Mouse (Mus musculus) midbrain, embryonic 10.5 days (tissue): ENCODE results near the gene Phlpp2. TPM values are rescaled to one million over a fixed set of nuclear protein-coding genes. Genes with fewer than 3 reads are reported as not detected.

Experiments used
- DNase-seq: peaks from one replicate; pipeline ENCODE4 v3.0.0-alpha.2; 2017; ENCODE audit warnings: low spot score
- H3K27ac ChIP-seq: fragments of 300-500 bp; sonication (generic); replicated peaks from 2 replicates; pipeline ENCODE4 v1.5.1; 2016; ENCODE audit warnings: mild to moderate bottlenecking
- H3K27me3 ChIP-seq: fragments of 300-500 bp; sonication (generic); 2 replicates; pipeline ENCODE4 v1.6.1; 2016; ENCODE audit warnings: low read depth, mild to moderate bottlenecking; ENCODE audit not compliant: poor library complexity, severe bottlenecking
- H3K36me3 ChIP-seq: fragments of 300-500 bp; sonication (generic); 2 replicates; pipeline ENCODE4 v1.6.1; 2016; ENCODE audit warnings: mild to moderate bottlenecking, moderate library complexity
- H3K4me1 ChIP-seq: fragments of 300-500 bp; sonication (generic); 2 replicates; pipeline ENCODE4 v1.6.1; 2016
- H3K4me3 ChIP-seq: fragments of 300-500 bp; sonication (generic); 2 replicates; pipeline ENCODE4 v1.5.1; 2016; ENCODE audit warnings: mild to moderate bottlenecking, moderate library complexity
- H3K9me3 ChIP-seq: fragments of 300-500 bp; sonication (generic); replicated peaks from 2 replicates; pipeline ENCODE4 v1.6.1; 2016; ENCODE audit warnings: mild to moderate bottlenecking
- WGBS: fragments of 180-500 bp; shearing (Covaris S2); methylation state at CpG from one replicate; pipeline ENCODE4 v1.1.7; 2016; 5-methylcytosine and 5-hydroxymethylcytosine counted together
- polyA plus RNA-seq: library from polyadenylated mRNA; unstranded; fragments of >200 nt; fragmentation: Nextera tagmentation; extraction: Ambion mirVana; gene quantifications from 2 replicates; pipeline ENCODE4 v1.2.1, GENCODE M21; 2016

The Phlpp2 gene
- polyA plus RNA-seq, result 2.4 and 2.9 TPM in 2 replicates

DNA sequence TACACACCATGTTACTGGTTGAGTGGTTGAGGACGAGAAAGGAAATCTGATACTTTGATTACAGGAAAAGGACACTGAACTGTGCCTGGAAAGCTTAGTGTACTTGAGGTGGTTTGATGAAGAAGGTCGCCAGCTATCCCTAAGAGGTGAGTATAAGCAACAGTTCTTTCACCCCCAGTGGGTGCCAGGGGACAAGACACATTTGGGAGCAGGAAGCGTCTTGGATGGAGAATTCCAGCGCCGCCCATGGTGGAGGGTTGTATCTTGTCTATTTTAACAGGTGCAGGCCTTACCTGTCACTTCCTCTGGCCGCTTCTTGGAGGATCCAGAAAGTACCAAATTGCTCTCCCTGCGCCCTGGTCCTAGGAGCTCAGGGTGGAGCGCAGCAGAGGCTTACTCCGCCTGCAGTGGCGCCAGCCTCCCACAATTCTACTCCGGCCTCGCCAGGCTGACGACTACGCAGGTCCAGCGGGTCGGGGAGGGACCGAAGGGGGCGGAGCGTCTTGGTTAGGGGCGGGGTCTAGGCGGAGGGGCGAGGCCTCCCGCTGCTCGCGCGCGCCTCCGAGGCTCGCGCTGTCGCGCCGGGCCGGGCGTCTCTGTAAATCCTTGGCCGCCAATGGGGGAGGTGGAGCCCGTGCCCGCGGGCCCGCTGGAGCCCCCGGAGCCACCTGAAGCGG is at the start of gene Phlpp2:
TSS of gene Phlpp2 (plus strand) at position 540 of the 677 bp plus-strand sequence.
- H3K36me3 ChIP-seq, result peaks cover 38% of the 10 kb centered on the region
- 1% methylated on average over 42 of the region's 42 CpGs for WGBS
- DNase-seq, result peak; percentile 96
- H3K4me3 ChIP-seq, result peak within 1 kb of the TSS; percentile 97
- H3K27me3 ChIP-seq, result no peaks in the 10 kb centered on the region
- peak within 1 kb of the TSS; percentile 97 for H3K27ac ChIP-seq
- peaks cover 26% of the 10 kb centered on the region for H3K4me1 ChIP-seq
- no peaks in the 10 kb centered on the region for H3K9me3 ChIP-seq

DNA sequence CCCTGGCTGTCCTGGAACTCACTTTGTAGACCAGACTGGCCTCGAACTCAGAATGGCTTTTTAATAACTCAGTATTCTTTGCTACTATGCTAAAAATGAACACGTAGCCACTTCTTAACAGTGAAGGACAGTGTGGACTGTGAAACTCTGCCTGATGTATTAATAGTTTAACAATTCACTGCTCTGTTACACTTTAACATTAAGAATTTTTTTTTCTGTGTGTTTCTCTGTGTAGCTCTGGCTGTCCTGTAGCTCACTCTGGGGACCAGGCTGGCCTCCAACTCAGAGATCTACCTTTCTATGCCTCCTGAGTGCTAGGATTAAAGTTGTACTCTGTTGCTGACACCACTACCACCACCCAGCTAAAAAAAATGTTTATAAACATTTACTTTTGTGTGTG is 44.8 kb upstream of the Phlpp2 start:
- 96% methylated on average over 2 of the region's 2 CpGs for WGBS

DNA sequence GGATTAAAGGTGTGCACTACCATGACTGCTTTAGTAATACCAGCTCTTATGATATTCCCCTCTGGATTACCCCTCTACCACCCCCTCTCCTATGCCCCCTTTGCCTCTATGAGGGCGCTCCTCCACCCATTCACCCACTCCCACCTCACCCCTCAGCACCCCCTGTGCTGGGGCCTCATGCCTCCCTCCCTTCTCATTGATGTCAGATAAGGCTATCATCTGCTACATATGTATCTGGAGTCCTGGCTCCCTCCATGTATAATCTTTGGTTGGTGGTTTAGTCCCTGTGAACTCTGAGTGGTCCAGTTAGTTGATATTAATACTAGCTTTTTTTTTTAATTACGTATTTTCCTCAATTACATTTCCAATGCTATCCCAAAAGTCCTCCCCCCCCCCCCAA is 28.5 kb upstream of the Phlpp2 start:
- H3K4me1 ChIP-seq, result no peaks in the 10 kb centered on the region
- peaks cover 87% of the 10 kb centered on the region for H3K36me3 ChIP-seq
- DNase-seq, result no peak
- no peak overlapping the region for H3K4me3 ChIP-seq
- 98% methylated on average over 2 of the region's 2 CpGs for WGBS
- H3K9me3 ChIP-seq, result no peaks in the 10 kb centered on the region
- no peak overlapping the region for H3K27ac ChIP-seq
- H3K27me3 ChIP-seq, result no peaks in the 10 kb centered on the region

More for the DNA sequence above, 44.8 kb upstream of the Phlpp2 start:
- H3K9me3 ChIP-seq, result no peaks in the 10 kb centered on the region
- peaks cover 16% of the 10 kb centered on the region for H3K36me3 ChIP-seq
- H3K27me3 ChIP-seq, result no peaks in the 10 kb centered on the region
- no peak overlapping the region for H3K27ac ChIP-seq
- H3K4me3 ChIP-seq, result no peak overlapping the region
- H3K4me1 ChIP-seq, result no peaks in the 10 kb centered on the region
- no peak for DNase-seq

DNA sequence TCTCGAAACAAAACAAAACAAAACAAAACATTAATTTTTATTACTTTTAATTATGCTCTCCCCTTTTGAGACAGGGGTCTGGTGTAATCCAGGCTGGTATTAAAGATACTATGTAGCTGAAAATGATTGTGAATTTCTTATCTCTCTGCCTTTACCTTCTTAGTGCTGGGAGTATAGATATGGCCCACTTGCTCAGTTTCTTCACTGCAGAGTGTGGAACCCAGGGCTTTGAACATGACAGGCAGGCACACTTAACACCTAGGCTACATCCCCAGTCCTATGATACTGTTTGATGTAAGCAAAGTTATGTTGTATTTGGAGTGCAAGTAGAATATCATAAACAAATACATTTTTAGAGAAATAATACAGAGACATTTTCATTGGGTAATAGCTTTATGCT is 25.9 kb upstream of the Phlpp2 start:
- 94% methylated on average over 1 of the region's 1 CpGs for WGBS
- no peak overlapping the region for H3K4me3 ChIP-seq
- H3K36me3 ChIP-seq, result peaks cover 87% of the 10 kb centered on the region
- DNase-seq, result no peak
- H3K27ac ChIP-seq, result no peak overlapping the region
- H3K4me1 ChIP-seq, result no peaks in the 10 kb centered on the region
- no peaks in the 10 kb centered on the region for H3K9me3 ChIP-seq
- H3K27me3 ChIP-seq, result no peaks in the 10 kb centered on the region

DNA sequence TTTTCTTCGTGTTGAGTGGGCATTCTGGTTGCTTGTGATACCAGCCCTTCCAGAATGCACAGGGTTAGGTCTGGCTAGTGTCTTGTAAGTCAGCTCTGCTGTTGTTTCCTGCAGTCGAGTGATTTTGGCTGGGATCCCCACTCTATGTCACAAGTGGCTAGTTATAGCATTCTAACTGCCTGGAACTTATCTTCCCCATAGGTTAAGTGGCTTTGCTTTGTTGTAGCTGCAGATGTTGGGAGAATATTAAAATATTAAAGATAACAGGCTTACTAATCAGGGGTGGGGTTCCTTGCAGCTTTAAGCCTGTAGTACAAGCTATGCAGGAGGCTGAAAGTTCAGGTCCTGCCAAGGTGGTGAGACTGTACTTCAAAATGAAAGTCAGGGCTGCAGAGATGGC is 20.5 kb upstream of the Phlpp2 start:
- Histone ChIP-seq H3K4me3 (no peak overlapping the region), H3K9me3 (no peaks in the 10 kb centered on the region), H3K4me1 (no peaks in the 10 kb centered on the region), H3K27ac (no peak overlapping the region), H3K27me3 (no peaks in the 10 kb centered on the region), H3K36me3 (peaks cover 91% of the 10 kb centered on the region)
- WGBS, result 91% methylated on average over 2 of the region's 2 CpGs
- DNase-seq, result no peak

DNA sequence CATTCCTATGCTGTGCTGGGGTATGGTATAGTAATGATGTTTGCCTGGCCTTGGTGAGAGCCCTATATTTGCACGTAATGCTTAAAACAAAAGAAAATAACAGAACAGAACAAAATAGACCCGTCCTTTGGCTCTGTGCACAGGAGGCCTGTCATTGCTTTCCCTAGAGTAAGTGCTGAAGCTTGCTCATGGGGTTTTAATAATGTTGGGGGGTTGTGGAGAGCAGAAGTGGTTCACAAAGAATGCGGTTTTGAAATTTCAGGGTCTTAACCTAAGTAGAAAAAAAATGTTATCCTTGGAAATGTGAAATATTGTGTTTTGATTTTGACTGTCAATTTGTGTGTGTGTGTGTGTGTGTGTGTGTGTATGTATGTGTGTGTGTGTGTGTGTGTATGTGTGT is 19.4 kb upstream of the Phlpp2 start:
- DNase-seq, result no peak

DNA sequence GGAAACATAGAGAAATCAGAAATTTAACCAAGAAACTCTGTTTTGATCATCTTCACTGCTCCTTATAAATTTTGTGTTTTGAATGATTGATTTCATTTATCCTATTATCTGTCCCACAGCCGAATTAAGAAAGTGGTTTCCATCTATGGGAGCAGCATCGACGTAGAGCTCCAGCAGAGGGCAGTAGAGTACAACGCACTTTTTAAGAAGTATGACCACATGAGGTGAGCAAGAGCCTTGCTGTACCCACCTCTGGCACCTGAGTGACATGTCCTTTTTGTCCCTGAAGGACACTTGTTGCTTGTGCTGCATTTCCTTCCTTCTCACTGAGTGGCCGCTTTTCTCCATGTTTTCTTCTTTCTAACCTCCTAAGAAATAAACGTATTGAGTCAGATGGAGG is 14.9 kb upstream of the Phlpp2 start:
- 53% methylated on average over 6 of the region's 6 CpGs for WGBS
- peaks cover 79% of the 10 kb centered on the region for H3K36me3 ChIP-seq
- H3K9me3 ChIP-seq, result no peaks in the 10 kb centered on the region
- no peaks in the 10 kb centered on the region for H3K27me3 ChIP-seq
- H3K27ac ChIP-seq, result no peak overlapping the region
- no peak overlapping the region for H3K4me3 ChIP-seq
- peaks cover 6% of the 10 kb centered on the region for H3K4me1 ChIP-seq
- peak; percentile 28 for DNase-seq

More for the DNA sequence above, 19.4 kb upstream of the Phlpp2 start:
- no peak overlapping the region for H3K4me3 ChIP-seq
- peaks cover 87% of the 10 kb centered on the region for H3K36me3 ChIP-seq
- H3K9me3 ChIP-seq, result no peaks in the 10 kb centered on the region
- 90% methylated on average over 3 of the region's 3 CpGs for WGBS
- H3K27ac ChIP-seq, result no peak overlapping the region
- no peaks in the 10 kb centered on the region for H3K4me1 ChIP-seq
- H3K27me3 ChIP-seq, result no peaks in the 10 kb centered on the region

DNA sequence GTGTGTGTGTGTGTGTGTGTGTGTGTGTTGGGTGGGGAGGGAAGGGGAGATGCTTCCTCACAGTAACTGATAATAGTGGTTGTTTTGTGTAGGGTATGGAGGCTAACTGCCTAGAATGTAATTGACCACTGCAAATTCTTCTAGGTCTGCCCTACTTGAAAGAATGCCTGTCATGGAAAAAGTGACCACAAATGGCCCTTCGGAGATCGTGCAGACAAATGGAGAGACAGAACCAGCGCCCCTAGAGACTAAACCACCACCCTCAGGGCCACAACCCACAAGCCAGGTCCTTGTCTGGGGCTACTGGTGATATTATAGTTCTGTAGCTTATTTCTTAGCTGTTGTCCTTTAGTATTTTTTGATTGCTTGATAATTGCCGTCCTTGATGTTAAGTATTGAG is 13.8 kb upstream of the Phlpp2 start:
- Histone ChIP-seq H3K27ac (no peak overlapping the region), H3K27me3 (no peaks in the 10 kb centered on the region), H3K36me3 (peaks cover 80% of the 10 kb centered on the region), H3K4me3 (no peak overlapping the region), H3K4me1 (peaks cover 9% of the 10 kb centered on the region), H3K9me3 (no peaks in the 10 kb centered on the region)
- DNase-seq, result no peak
- 93% methylated on average over 4 of the region's 4 CpGs for WGBS

DNA sequence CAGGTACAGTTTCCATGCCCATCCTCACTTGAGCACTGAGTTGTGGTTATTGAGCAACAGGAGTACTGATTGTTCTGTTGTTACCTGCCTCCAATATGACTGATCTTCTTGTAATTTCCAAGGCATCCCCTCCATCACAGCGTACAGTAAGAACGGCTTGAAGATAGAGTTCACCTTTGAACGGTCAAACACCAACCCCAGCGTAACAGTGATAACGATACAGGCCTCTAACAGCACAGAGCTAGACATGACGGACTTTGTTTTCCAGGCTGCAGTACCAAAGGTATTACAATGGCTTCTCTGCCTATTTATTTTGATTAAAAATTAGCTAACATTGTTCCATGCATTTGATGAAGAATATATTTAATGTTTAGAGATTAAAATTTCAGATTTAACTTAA is 12.9 kb upstream of the Phlpp2 start:
- Histone ChIP-seq H3K4me1 (peaks cover 9% of the 10 kb centered on the region), H3K27me3 (no peaks in the 10 kb centered on the region), H3K36me3 (peaks cover 80% of the 10 kb centered on the region), H3K9me3 (no peaks in the 10 kb centered on the region), H3K27ac (no peak overlapping the region), H3K4me3 (no peak overlapping the region)
- 98% methylated on average over 6 of the region's 6 CpGs for WGBS
- no peak for DNase-seq

DNA sequence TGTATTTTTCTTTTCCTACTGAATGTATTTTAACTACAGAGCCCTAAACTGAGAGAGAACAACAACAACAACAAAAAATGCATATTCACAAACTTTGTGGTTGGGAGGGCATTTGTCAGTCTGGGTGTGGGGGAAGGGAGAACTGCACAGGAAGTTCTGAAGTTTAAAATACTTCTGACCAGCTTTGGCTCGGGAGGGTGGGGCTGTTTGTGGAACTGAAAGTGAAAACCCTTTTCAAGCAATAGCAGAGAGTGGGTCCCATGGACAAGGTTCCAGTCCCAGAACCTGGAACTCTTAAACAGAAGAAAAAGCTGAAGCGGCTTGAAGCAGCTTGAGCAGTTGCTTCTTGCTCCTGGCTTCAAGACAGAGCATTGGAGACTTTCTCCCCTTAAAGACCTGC is 4.9 kb upstream of the Phlpp2 start:
- Histone ChIP-seq H3K27me3 (no peaks in the 10 kb centered on the region), H3K4me1 (peaks cover 9% of the 10 kb centered on the region), H3K4me3 (no peak overlapping the region), H3K9me3 (no peaks in the 10 kb centered on the region), H3K27ac (no peak overlapping the region), H3K36me3 (peaks cover 59% of the 10 kb centered on the region)
- WGBS, result 87% methylated on average over 2 of the region's 2 CpGs
- no peak for DNase-seq

DNA sequence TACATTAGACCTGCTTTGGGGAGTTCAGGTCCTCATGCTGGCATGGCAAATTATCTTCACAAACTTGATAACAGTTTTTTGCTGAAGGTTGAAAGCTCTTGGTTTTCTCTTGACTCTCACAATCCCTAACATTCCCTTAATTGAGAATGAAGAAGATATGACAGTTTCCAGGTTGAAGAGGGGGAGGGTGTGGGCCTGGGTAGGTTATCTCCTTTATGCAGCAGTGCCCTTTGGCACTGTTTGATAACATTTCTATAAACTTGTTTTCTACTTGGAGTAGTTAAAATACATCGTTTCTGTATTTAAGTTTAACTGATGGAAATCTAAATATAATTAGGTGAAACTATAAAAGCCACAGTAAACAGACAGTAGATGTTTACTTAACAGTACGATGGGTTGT is 3.5 kb upstream of the Phlpp2 start:
- no peaks in the 10 kb centered on the region for H3K9me3 ChIP-seq
- DNase-seq, result no peak
- H3K4me1 ChIP-seq, result peaks cover 17% of the 10 kb centered on the region
- H3K27me3 ChIP-seq, result no peaks in the 10 kb centered on the region
- no peak overlapping the region for H3K4me3 ChIP-seq
- no peak overlapping the region for H3K27ac ChIP-seq
- WGBS, result 91% methylated on average over 2 of the region's 2 CpGs
- peaks cover 45% of the 10 kb centered on the region for H3K36me3 ChIP-seq

DNA sequence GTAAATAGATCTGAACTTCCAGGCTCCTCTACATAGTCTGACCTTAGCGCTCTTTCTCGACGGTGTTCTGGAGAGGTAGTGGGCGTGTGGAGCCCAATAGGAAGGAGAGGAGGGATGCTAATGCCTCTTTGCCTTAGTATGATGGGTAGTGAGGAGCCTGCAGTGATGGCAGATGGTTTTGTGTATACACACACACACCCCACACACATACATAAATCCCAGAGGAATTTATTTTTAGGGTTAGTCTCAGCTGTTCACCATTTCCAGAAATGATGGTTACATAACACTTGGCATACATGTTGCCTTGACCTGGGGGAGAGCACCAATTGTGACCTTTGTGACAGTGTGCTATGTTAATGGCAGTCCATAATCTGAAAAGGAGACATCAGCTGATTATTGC is 2.8 kb upstream of the Phlpp2 start:
- Histone ChIP-seq H3K9me3 (no peaks in the 10 kb centered on the region), H3K27me3 (no peaks in the 10 kb centered on the region), H3K4me1 (peaks cover 25% of the 10 kb centered on the region), H3K36me3 (peaks cover 40% of the 10 kb centered on the region), H3K27ac (no peak overlapping the region), H3K4me3 (no peak overlapping the region)
- no peak for DNase-seq
- WGBS, result 89% methylated on average over 4 of the region's 4 CpGs

DNA sequence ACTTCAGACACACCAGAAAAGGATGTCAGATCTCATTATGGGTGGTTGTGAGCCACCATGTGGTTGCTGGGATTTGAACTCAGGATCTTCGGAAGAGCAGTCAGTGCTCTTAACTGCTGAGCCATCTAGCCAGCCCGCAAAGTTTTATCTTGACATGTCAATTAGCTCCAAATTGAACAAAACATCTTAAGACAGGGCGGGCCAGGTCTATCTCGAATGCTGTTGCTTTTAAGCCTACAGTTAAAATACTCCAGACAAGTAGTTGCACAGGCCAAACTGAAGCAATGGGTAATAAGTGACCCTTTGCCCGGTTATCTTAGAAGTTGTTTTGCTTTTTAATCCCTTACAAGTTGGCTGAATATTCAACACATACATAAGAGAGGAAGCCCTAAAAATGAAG is 1.7 kb upstream of the Phlpp2 start:
- Histone ChIP-seq H3K4me3 (no peak overlapping the region), H3K36me3 (peaks cover 38% of the 10 kb centered on the region), H3K4me1 (peaks cover 26% of the 10 kb centered on the region), H3K27ac (no peak overlapping the region), H3K9me3 (no peaks in the 10 kb centered on the region), H3K27me3 (no peaks in the 10 kb centered on the region)
- DNase-seq, result no peak
- WGBS, result 94% methylated on average over 5 of the region's 5 CpGs
